Mouse (Mus musculus) v-Abl transformed pro-B cells (cell line): ENCODE results near the gene Bmp2k.
"Not testable (repeated sequence)": the region's sequence is repeated elsewhere in the genome, so short reads cannot be mapped to it uniquely, and the experiment has no call there.

ENCODE experiments used
- in situ Hi-C, 2 experiments: fragments of 400-800 bp; cut with MboI; formaldehyde crosslinking; loops; one replicate each; pipeline ENCODE4 v1.15.1; 2025; ENCODE audit not compliant: unreplicated experiment in 2 of 2

Gene Bmp2k

GRCm38 (mm10) chr5:97000524-97000923 is 3.0 kb downstream of the Bmp2k start:
- in situ Hi-C loops = no loop called here

- in situ Hi-C loops = no loop called here
Measured at GRCm38 (mm10) chr5:97001153-97001552, 3.7 kb downstream of the Bmp2k start.

- in situ Hi-C loops = no loop called here
Measured at GRCm38 (mm10) chr5:97001571-97001970, 4.1 kb downstream of the Bmp2k start.

GRCm38 (mm10) chr5:97002336-97002735 is 4.8 kb downstream of the Bmp2k start:
- in situ Hi-C loops = no loop called here

- in situ Hi-C loops = no loop called here
Measured at GRCm38 (mm10) chr5:97002937-97003336, 5.4 kb downstream of the Bmp2k start.

- in situ Hi-C loops = no loop called here
Measured at GRCm38 (mm10) chr5:97004178-97005030, 6.9 kb downstream of the Bmp2k start.

- in situ Hi-C loops = no loop called here
Measured at GRCm38 (mm10) chr5:97005891-97006290, 8.4 kb downstream of the Bmp2k start.

- in situ Hi-C loops = no loop called here
Measured at GRCm38 (mm10) chr5:97006929-97007328, 9.4 kb downstream of the Bmp2k start.

- in situ Hi-C loops = no loop called here
Measured at GRCm38 (mm10) chr5:97007496-97007895, 10.0 kb downstream of the Bmp2k start.

GRCm38 (mm10) chr5:97009140-97009539 is 11.7 kb downstream of the Bmp2k start:
- in situ Hi-C loops = not testable (repeated sequence)

GRCm38 (mm10) chr5:97009601-97010335 is 12.3 kb downstream of the Bmp2k start:
- in situ Hi-C loops = no loop called here

- in situ Hi-C loops = no loop called here
Measured at GRCm38 (mm10) chr5:97015781-97016508, 18.5 kb downstream of the Bmp2k start.

- in situ Hi-C loops = no loop called here
Measured at GRCm38 (mm10) chr5:97016842-97017577, 19.5 kb downstream of the Bmp2k start.

- in situ Hi-C loops = no loop called here
Measured at GRCm38 (mm10) chr5:97022305-97023278, 25.1 kb downstream of the Bmp2k start.

GRCm38 (mm10) chr5:97024834-97025233 is 27.3 kb downstream of the Bmp2k start:
- in situ Hi-C loops = no loop called here

- in situ Hi-C loops = no loop called here
Measured at GRCm38 (mm10) chr5:97025650-97026049, 28.2 kb downstream of the Bmp2k start.

- in situ Hi-C loops = no loop called here
Measured at GRCm38 (mm10) chr5:97028004-97028403, 30.5 kb downstream of the Bmp2k start.

GRCm38 (mm10) chr5:97028840-97029239 is 31.4 kb downstream of the Bmp2k start:
- in situ Hi-C loops = not testable (repeated sequence)

- in situ Hi-C loops = no loop called here
Measured at GRCm38 (mm10) chr5:97031771-97032170, 34.3 kb downstream of the Bmp2k start.
